Mouse (Mus musculus) heart, postnatal 25 days (tissue): ENCODE data around the gene Mfsd4b3. TPM values are rescaled to one million over a fixed set of nuclear protein-coding genes. Genes with fewer than 3 reads are reported as not detected.
"Not testable (repeated sequence)": the region's sequence is repeated elsewhere in the genome, so short reads cannot be mapped to it uniquely, and the experiment has no call there.

Experiments used
- DNase-seq: peaks from one replicate; pipeline ENCODE4 v3.0.0; 2022; ENCODE audit warnings: low spot score
- intact Hi-C: fragments of 180-260 bp; cut with DNase I; formaldehyde crosslinking; loops from one replicate; pipeline ENCODE4 v1.15.1; 2025
- total RNA-seq, 2 experiments: library from RNA; stranded (reverse); gene quantifications; 2 replicates each; pipeline ENCODE4 v1.2.3; 2021

The Mfsd4b3 gene
- 1 to 10 TPM; 4.0 to 5.7 TPM for total RNA-seq

GRCm38 (mm10) chr10:39959761-39960440 is at the start of gene Mfsd4b3:
TSS of gene Mfsd4b3 (minus strand) at chr10:39960153.
- DNase-seq: peak; percentile 94
- intact Hi-C loops: loop anchor here (5.0 to 10.0 kb wide), 2 partner anchors 63 to 255 kb away; partner anchors contain the start of gene Mfsd4b4

GRCm38 (mm10) chr10:40009591-40009990 is 49.6 kb upstream of the Mfsd4b3 start:
- intact Hi-C loops: no loop called here
- DNase-seq: no peak

- intact Hi-C loops, DNase-seq: not testable (repeated sequence)
Observed at GRCm38 (mm10) chr10:40008847-40009246, 48.9 kb upstream of the Mfsd4b3 start.

GRCm38 (mm10) chr10:40007953-40008352 is 48.0 kb upstream of the Mfsd4b3 start:
- no peak for DNase-seq
- intact Hi-C loops: no loop called here

GRCm38 (mm10) chr10:40006963-40007362 is 47.0 kb upstream of the Mfsd4b3 start:
- intact Hi-C loops: no loop called here
- no peak for DNase-seq

GRCm38 (mm10) chr10:40000746-40001145 is 40.8 kb upstream of the Mfsd4b3 start:
- DNase-seq: no peak
- intact Hi-C loops: no loop called here

GRCm38 (mm10) chr10:39991155-39991554 is 31.2 kb upstream of the Mfsd4b3 start:
- intact Hi-C loops: no loop called here
- no peak for DNase-seq

GRCm38 (mm10) chr10:39986466-39986865 is 26.5 kb upstream of the Mfsd4b3 start, which contains the start of gene Mfsd4b5:
TSS of gene Mfsd4b5 (minus strand) at chr10:39986646.
- intact Hi-C loops: no loop called here
- no peak for DNase-seq

- intact Hi-C loops: no loop called here
Observed at GRCm38 (mm10) chr10:39982604-39983003, 22.7 kb upstream of the Mfsd4b3 start.

GRCm38 (mm10) chr10:39978231-39978630 is 18.3 kb upstream of the Mfsd4b3 start:
- DNase-seq: no peak
- intact Hi-C loops: no loop called here

More at GRCm38 (mm10) chr10:39982604-39983003, 22.7 kb upstream of the Mfsd4b3 start:
- no peak for DNase-seq

GRCm38 (mm10) chr10:39977346-39977745 is 17.4 kb upstream of the Mfsd4b3 start:
- intact Hi-C loops: no loop called here
- DNase-seq: no peak

- DNase-seq: no peak
- intact Hi-C loops: no loop called here
Observed at GRCm38 (mm10) chr10:39975771-39976170, 15.8 kb upstream of the Mfsd4b3 start.

GRCm38 (mm10) chr10:39974982-39975381 is 15.0 kb upstream of the Mfsd4b3 start:
- intact Hi-C loops: no loop called here
- DNase-seq: no peak

GRCm38 (mm10) chr10:39967512-39967911 is 7.6 kb upstream of the Mfsd4b3 start:
- intact Hi-C loops: loop anchor here (10.0 kb wide), 1 partner anchor 247 kb away; no protein-coding TSS in a partner anchor

GRCm38 (mm10) chr10:39961906-39962305 is 2.0 kb upstream of the Mfsd4b3 start:
- intact Hi-C loops: loop anchor here (10.0 kb wide), 1 partner anchor 253 kb away; no protein-coding TSS in a partner anchor
- DNase-seq: no peak

More at GRCm38 (mm10) chr10:39967512-39967911, 7.6 kb upstream of the Mfsd4b3 start:
- DNase-seq: no peak

- no peak for DNase-seq
- intact Hi-C loops: loop anchor here (10.0 kb wide), 1 partner anchor 254 kb away; no protein-coding TSS in a partner anchor
Observed at GRCm38 (mm10) chr10:39960441-39960822, 479 bp upstream of the Mfsd4b3 start.

- intact Hi-C loops: loop anchor here (5.0 kb wide), 1 partner anchor 61 kb away; the partner anchor contains the start of gene Mfsd4b4
- no peak for DNase-seq
Observed at GRCm38 (mm10) chr10:39958266-39958665, 1.7 kb downstream of the Mfsd4b3 start.

GRCm38 (mm10) chr10:39956340-39956878 is 3.5 kb downstream of the Mfsd4b3 start:
- no peak for DNase-seq
- intact Hi-C loops: loop anchor here (5.0 kb wide), 1 partner anchor 59 kb away; the partner anchor contains the start of gene Mfsd4b4

- intact Hi-C loops: loop anchor here (5.0 kb wide), 1 partner anchor 58 kb away; the partner anchor contains the start of gene Mfsd4b4
- DNase-seq: no peak
Observed at GRCm38 (mm10) chr10:39955163-39955562, 4.8 kb downstream of the Mfsd4b3 start.

GRCm38 (mm10) chr10:39949377-39949954 is 10.5 kb downstream of the Mfsd4b3 start:
- no peak for DNase-seq
- intact Hi-C loops: no loop called here

GRCm38 (mm10) chr10:39947195-39947594 is 12.8 kb downstream of the Mfsd4b3 start:
- intact Hi-C loops, DNase-seq: not testable (repeated sequence)
